Mouse (Mus musculus) spleen, adult 2 months (tissue): ENCODE data around the gene Coil. TPM values are rescaled to one million over a fixed set of nuclear protein-coding genes. Genes with fewer than 3 reads are reported as not detected.

ENCODE experiments used
- DNase-seq, 2 experiments: peaks; one replicate each; pipeline versions ENCODE4 v3.0.0 to v3.0.0-alpha.2; 2012 to 2021; ENCODE audit warnings: low spot score in 2 of 2, low read depth in 1 of 2
- H3K27ac ChIP-seq: fragments of 200-500 bp; 2 replicates; pipeline ENCODE4 v1.5.1; 2012; ENCODE audit warnings: low read length, inconsistent platforms; ENCODE audit not compliant: insufficient read depth
- H3K27me3 ChIP-seq: fragments of 200-500 bp; 2 replicates; pipeline ENCODE4 v1.6.1; 2012; ENCODE audit warnings: mild to moderate bottlenecking, moderate library complexity, low read length, inconsistent platforms; ENCODE audit not compliant: control insufficient read depth, insufficient read depth
- H3K36me3 ChIP-seq: fragments of 200-500 bp; 2 replicates; pipeline ENCODE4 v1.6.1; 2012; ENCODE audit warnings: mild to moderate bottlenecking, low read length, inconsistent platforms; ENCODE audit not compliant: control insufficient read depth, insufficient read depth
- H3K4me1 ChIP-seq: fragments of 200-500 bp; 2 replicates; pipeline ENCODE4 v1.6.1; 2011; ENCODE audit warnings: inconsistent platforms; ENCODE audit not compliant: control insufficient read depth, insufficient read depth, insufficient read length
- H3K4me3 ChIP-seq: fragments of 200-500 bp; 2 replicates; pipeline ENCODE4 v1.5.1; 2011; ENCODE audit warnings: mild to moderate bottlenecking, inconsistent platforms; ENCODE audit not compliant: insufficient read depth, insufficient read length; ENCODE audit errors: extremely low read depth
- CTCF ChIP-seq: fragments of 200-500 bp; IDR thresholded peaks from 2 replicates; pipeline ENCODE4 v1.5.1; 2011; ENCODE audit warnings: mild to moderate bottlenecking, inconsistent platforms; ENCODE audit not compliant: insufficient read depth, insufficient read length, insufficient replicate concordance; ENCODE audit errors: extremely low read depth
- POLR2A ChIP-seq: fragments of 200-500 bp; IDR thresholded peaks from 2 replicates; pipeline ENCODE4 v1.6.1; 2011; ENCODE audit warnings: low read depth, low read length, inconsistent platforms
- WGBS: fragments of 180-500 bp; shearing (Covaris S2); methylation state at CpG from one replicate; pipeline ENCODE4 v1.1.7; 2018; 5-methylcytosine and 5-hydroxymethylcytosine counted together
- polyA plus RNA-seq: library from polyadenylated mRNA; depleted of rRNA; stranded (reverse); fragments of >200 nt; gene quantifications from 2 replicates; pipeline ENCODE4 v1.2.3, GENCODE M21; 2012

Gene Coil
- polyA plus RNA-seq, 1 experiment, result 4.0 TPM

DNA sequence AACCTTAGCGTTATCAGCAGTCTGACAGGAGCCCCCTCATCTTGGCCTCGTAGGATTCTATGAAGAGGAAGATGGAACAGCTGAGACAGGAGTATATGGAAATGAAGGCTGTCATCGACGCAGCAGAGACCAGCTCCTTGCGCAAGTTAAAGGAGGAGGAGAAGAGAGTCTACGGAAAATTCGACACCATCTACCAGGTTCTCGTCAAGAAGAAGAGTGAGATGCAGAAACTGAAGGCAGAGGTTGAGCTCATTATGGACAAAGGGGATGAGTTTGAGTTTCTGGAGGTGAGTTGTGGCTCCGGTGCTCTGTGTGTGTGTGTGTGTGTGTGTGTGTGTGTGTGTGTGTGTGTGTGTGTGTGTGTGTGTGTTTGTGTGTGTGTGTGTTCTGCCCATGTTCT is 39.0 kb downstream of the Coil start:
- DNase-seq, result no peak
- Histone ChIP-seq H3K27ac (no peak overlapping the region), H3K36me3 (peaks cover 61% of the 10 kb centered on the region), H3K27me3 (no peaks in the 10 kb centered on the region), H3K4me1 (no peaks in the 10 kb centered on the region), H3K4me3 (no peak overlapping the region)
- no peak for TF ChIP-seq CTCF
- TF ChIP-seq POLR2A, result no peak
- 90% methylated on average over 9 of the region's 9 CpGs for WGBS

DNA sequence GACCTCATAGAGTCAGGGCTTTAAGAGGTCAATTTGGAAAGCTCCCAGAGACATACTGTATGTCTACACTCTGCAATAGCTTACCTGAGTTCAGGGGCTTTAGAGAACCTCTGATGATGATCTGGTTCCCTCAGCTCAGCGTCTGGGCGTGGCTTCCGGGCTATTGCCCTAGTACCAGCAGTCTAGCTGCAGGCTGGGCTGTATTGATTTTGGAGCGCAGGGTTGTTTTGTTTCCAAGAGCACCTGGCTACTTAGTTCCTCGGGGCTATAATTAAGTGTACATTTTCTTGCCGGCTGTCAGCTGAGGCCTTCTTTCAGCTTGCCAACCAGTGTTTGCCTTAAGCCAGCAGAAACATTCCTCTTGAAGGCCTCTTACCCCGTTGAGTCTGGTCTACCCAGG is 39.4 kb downstream of the Coil start:
- Histone ChIP-seq H3K36me3 (peaks cover 63% of the 10 kb centered on the region), H3K4me3 (no peak overlapping the region), H3K4me1 (no peaks in the 10 kb centered on the region), H3K27me3 (no peaks in the 10 kb centered on the region), H3K27ac (no peak overlapping the region)
- DNase-seq, result no peak
- WGBS, result 90% methylated on average over 7 of the region's 7 CpGs
- TF ChIP-seq POLR2A, result no peak
- no peak for TF ChIP-seq CTCF

DNA sequence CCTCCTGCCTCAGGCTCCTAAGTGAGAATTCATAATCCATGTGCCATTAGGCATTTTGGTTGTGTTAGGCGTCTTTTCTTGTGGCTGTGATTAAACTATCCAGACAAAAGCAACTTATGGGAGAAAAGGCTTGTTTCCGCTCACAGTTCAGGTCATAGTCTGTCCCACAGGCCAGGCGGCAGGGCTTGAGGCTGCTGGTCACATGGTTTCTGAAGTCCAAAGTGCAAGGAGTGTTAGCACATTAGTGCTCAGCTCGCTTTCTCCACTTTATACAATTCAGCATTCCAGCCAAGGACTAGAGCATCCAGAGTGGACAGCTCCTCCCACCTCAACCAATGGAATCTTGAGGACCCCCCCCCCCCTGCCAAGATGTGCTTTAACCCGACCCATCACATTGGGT is 42.2 kb downstream of the Coil start:
- Histone ChIP-seq H3K4me3 (no peak overlapping the region), H3K4me1 (no peaks in the 10 kb centered on the region), H3K27ac (no peak overlapping the region), H3K27me3 (no peaks in the 10 kb centered on the region), H3K36me3 (peaks cover 75% of the 10 kb centered on the region)
- no peak for DNase-seq
- TF ChIP-seq CTCF, result no peak
- no peak for TF ChIP-seq POLR2A
- 95% methylated on average over 5 of the region's 5 CpGs for WGBS

DNA sequence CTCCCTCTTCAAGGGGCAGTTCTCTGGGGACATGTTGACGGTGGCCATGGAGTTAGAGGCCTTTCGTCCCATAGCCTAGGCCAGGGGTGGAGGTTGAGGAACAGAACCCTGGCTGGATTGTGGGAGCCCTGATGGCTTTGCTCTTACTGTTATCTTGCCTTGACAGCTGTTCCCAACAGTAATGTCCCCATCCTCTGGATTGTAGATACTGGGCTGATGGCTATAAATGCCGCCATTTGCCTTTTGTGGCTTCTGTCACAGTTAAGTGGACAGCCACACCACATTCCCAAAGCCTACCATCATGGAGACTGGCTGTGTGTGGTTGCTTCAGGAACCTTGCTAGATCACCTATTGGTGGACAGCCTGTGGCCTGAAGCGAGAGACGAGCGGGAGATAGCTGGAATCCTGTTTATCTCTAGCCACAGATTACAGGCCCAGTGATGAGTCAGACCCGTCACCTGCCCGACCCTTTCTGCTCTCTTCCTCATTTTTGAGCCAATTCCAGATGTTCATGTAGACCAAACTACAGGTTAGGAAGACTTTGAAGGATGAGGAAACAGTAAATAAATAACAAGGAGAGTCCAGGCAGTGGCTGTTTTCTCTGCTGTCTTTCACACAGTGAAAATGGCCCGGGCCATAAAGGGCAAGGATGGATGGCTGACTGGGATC is 47.6 kb downstream of the Coil start:
- Histone ChIP-seq H3K27ac (no peak overlapping the region), H3K27me3 (no peaks in the 10 kb centered on the region), H3K4me1 (no peaks in the 10 kb centered on the region), H3K36me3 (peaks cover 59% of the 10 kb centered on the region), H3K4me3 (no peak overlapping the region)
- WGBS, result 80% methylated on average over 9 of the region's 9 CpGs
- no peak for TF ChIP-seq POLR2A
- no peak for TF ChIP-seq CTCF
- no peak for DNase-seq

DNA sequence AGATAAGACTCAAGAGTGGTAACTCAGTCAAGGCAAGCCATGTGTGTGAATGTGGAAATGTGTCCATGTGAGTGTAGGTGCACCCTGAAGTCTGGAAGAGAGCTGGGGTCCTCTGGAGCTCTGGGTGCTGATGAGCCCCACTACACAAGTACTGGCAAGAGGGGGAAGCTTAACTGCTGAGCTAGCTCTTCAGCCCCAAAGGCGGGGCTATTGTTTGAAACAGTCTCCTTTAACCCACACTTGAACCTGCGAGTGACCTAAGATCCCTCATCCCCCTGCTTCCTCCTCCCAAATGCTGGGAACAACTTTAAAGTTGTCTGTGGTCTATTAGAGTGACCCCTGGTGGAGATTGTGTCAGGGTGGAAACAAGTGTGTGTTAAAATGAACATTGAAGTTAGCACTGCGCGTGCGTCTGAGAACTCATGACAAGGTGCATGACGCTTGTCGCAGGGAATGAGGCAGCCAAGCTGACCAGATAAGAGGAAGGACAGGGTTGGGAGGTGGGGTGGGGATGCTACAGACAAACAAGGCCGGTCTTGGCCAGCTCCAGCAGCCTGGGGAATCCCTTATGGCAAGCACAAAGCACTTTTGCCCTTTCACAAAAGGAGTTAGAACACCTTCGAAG is 50.7 kb downstream of the Coil start:
- Histone ChIP-seq H3K27me3 (no peaks in the 10 kb centered on the region), H3K27ac (no peak overlapping the region), H3K4me3 (no peak overlapping the region), H3K4me1 (peaks cover 14% of the 10 kb centered on the region; the same call in 1 of the 2 replicates), H3K36me3 (peaks cover 32% of the 10 kb centered on the region)
- no peak for DNase-seq
- TF ChIP-seq CTCF (no peak), POLR2A (no peak)
- WGBS, result 82% methylated on average over 9 of the region's 9 CpGs

DNA sequence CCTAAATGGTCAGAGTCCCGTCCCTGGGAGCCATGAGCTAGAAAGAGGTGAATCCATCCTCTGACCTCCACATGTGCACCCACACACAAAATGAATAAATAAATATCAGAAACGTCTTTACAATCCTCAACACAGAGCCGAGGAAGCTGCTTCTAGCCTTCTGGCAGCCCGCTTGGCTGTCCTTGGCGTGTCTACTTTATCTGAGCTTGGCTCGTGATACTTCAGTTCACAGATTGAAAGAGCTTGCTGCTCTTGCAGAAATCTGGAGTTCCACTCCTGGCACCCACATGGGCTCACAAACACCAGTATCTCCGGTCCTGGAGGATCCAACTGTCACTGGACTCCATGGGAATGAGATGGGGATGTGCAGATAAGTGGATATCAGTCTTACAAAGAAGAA is 51.6 kb downstream of the Coil start:
- peaks cover 23% of the 10 kb centered on the region for H3K36me3 ChIP-seq
- no peak overlapping the region for H3K27ac ChIP-seq
- no peak for DNase-seq
- H3K27me3 ChIP-seq, result no peaks in the 10 kb centered on the region
- no peak for TF ChIP-seq POLR2A
- TF ChIP-seq CTCF, result no peak
- WGBS, result 78% methylated on average over 7 of the region's 7 CpGs
- no peak overlapping the region for H3K4me3 ChIP-seq
- peaks cover 17% of the 10 kb centered on the region; the same call in 1 of the 2 replicates for H3K4me1 ChIP-seq
